Mouse (Mus musculus): ENCODE data around the gene Txlng.

- TF ChIP-seq CTCF (conservative IDR thresholded peaks at IDR 0.05; ENCODE audit: insufficient read depth, insufficient read length, low read depth, low read length) = no peak
- no peak for TF ChIP-seq POLR2A (IDR thresholded peaks at IDR 0.05; ENCODE audit: low read depth, low read length)
These were observed 73.2 kb downstream of the Txlng start for GRCm38 (mm10) chrX:162756058-162756457.
